Mouse (Mus musculus): ENCODE data around the gene Ints5.

Ints5 gene

DNA sequence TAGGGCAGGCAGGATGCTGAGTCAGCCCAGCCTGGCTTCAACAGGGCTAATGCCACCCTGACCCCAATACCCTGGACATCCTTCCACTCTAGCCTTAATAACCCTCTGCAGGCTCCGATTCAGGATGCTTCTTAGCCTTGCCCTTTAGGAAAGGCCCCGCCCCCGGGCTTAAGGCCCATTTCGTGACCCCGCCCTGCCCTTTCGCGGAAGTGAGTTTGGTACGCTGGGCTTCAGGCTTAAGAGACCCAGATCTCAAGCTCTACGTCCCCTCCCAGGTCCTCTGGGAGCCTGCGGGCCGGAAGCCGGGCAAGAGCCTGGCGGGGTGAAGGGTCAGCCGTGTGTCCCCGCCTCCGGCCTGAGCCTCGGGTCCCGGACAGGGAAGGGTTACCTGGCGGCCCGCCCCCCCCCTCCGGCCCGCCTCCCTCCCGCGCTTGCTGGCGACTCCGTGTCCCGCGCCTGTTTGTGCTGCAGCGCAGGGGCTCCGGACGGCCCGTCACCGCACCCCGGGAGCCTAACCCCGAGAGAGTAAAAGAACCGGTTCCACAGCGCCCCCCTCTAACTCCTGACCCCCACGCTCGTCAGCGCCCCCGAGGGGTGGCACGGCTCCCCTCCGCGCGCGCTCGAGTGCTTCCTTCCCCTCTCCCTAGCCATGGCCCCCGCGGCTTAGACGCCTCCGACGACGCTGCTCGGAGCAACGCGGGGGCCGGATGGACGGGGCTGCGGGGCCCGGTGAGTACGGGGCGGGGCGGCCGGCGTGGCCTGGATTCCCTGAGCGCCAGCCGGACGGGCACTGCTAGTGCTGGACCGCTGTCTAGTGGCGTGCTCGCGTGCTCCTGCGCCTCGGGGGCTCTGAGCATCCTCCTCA, 36.7 kb downstream of the Ints5 start, which contains the start of the genes Rom1 and Eml3:
Gene Rom1, minus strand, starts transcription at position 133 of the 865 bp plus-strand sequence.
Gene Eml3, plus strand, starts transcription at position 329 of the 865 bp plus-strand sequence.
- DNase-seq, result peak; percentile 99

DNA sequence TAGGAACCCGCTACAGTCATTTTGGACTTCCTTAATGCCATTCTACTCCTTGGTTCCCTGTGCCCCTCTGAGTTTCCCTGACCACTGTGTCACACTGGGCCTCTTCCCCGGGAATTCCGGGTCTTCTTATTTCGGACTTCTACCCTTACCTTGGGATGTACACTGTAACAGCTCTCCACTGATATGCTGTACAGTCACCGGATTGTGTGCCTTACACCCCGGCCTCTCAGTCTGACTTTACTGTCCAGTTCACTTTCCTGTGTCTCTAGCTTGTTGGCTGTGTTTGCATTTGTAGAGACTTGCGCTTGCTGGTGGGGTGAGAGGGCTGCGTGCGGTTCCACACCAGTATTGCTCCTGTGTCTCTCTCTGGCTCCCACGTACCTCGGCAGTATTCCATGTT, 37.3 kb downstream of the Ints5 start:
- no peak for DNase-seq

DNA sequence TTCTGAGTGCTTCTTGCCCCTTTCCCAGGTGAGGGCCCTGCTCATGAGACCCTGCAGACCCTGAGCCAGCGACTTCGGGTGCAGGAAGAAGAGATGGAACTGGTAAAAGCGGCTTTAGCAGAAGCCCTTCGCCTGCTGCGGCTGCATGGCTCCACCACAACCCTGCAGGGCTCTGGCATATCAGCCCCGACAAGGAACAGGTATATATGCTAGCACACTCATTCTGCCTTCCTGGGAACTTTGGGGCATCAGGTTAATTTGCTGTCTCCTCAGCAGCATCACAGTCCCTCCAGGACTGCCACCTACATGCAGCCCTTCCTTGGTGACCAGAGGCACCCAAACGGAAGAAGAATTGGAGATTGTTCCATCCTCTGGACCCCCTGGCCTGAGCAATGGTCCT, 38.0 kb downstream of the Ints5 start:
- DNase-seq, result peak; percentile 90

DNA sequence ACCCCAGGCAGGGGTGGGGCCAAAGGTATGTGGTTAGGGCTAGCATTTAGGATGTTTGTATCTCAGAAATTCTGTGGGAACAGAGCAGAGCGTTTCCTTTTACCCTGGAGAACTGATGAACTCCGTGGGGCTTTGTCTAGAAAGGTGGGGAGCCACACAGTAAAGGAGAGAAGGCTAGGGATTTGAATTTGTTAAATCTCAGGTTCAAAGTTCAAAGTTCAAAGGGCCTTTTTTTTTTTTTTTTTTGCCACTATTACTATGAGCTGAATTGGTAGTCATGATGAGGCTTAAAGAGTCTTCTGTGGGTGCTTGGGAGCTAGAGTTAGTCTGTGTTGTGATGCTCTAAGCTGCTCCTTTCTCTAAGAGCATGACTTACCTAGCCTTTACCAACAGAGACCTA, 43.9 kb downstream of the Ints5 start:
- no peak for DNase-seq

DNA sequence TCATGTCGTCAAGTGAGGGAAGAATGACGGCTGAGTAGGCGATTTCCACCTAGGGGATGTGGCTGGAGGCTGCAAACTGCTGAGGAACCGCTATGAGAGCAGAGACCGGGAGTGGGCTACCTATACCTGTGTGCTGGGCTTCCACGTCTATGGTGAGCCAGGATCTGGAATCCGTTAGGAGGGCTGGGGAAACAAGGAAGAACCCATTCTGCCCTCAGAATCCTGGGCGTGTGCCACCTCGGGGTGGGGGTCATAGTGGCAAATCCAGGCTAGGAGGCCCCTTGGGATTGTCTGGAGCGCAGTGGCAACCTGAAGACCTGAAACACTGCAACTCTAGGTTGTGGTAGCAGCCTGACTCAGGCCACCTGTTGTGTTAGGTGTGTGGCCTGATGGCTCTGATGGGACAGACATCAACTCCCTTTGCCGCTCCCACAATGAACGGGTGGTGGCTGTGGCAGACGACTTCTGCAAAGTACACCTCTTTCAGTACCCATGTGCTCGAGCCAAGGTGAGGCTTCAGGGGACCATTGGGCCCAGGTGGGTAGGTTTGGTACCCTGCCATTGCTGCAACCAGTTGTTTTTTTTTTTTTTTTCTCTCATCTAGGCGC, 47.8 kb downstream of the Ints5 start:
- DNase-seq, result peak; percentile 95

DNA sequence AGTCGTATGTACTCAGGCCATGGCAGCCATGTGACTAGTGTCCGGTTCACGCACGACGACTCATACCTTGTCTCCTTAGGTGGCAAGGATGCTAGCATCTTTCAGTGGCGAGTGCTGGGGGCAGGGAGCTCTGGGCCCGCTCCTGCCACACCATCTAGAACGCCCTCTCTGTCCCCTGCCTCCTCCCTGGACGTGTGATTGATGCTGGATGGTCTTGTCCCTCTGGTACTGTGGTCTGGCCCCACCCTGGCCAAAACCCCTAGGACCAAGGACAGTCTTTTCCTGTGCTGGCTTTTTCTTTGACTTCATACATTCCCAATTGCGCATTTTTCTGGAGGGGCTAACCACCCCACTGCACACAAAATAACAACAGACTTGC, 48.3 kb downstream of the Ints5 start:
- DNase-seq, result peak; percentile 95

DNA sequence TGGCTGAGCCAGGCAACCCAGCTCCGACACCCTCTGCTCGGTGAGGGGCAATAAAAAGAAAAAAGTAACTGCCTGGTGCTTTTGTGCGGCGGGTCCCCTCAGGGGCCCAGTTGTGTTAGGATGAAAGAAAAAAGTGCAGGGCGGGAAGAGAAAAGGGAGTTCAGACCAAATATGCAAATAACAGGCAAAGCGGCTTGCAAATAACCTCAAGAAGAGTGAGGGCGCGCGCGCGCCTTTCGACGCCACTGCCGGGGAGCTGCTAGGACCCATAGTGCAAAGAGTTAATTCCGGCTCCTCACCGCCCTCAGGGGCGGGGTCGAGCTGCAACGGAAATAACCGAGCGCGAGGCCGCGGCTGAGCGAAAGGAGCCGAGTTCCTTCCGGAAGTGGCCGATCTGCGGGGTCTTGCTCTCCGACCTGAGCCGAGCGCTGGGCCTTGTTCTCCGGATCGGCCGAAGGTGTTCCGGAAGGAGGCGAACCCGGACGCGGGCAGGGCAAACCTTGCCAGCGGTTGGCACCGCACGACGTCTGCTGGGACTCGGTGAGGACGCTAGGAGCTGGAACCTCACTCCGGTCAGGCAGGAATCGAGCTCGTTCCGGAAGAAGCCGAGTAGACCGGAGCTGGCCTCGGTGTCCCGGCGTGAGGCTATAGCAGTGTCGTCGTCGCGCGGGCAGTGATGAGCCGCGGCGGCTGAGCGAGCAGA, 48.9 kb downstream of the Ints5 start, which contains the start of gene Mta2:
Gene Mta2, plus strand, starts transcription at position 361 of the 703 bp plus-strand sequence.
- DNase-seq, result peak; percentile 99

DNA sequence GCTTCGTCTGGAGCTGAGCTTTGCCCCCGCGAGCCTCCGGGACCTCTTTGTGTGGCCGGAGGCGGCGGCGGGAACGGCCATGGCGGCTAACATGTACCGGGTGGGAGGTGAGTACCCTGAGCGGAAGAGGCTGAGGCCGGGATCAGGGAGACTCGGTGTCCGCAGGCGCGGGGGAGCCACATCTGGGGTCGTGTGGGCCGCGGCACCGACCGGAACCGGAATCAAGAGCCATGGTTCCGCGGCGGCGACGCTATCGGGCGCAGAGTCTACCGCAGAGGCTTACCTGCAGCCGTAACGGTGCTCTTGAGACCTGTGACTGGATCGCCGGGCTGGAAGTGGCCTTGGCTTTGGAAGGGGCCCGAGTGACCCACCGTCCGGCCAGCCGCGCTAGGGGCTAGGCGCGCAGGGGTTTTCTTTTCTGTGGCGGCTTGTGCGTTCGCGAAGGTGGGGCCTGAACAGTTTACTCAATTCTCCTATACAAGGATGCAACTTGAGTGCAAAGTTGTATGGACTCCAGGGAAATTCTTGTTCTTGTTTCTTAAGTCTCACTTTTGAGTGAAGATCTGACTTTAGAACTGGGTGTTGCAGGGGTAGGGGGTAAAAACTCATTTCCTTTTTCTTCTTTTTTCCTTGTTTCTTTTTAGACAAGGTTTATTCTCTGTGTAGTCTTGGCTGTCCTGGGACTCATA, 49.6 kb downstream of the Ints5 start:
- DNase-seq, result no peak

DNA sequence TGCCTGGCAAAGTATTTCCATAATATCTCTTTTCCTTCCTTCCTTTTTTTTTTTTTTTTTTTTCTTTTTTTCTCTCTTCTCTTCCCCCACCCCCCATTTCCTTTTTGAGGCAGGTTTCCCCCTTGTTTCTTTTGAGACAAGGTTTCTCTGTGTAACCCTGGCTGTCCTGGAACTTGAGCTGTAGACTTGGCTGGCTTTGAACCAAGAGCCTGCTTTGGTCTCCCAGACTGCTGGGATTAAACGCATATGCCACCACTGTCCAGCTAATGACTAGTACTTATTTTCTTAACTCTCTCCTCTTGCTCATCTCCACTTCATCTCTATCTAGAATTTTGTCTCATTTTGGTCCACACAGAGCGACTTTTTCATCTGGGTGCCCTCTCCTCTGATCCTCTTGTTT, 50.2 kb downstream of the Ints5 start:
- DNase-seq, result no peak

DNA sequence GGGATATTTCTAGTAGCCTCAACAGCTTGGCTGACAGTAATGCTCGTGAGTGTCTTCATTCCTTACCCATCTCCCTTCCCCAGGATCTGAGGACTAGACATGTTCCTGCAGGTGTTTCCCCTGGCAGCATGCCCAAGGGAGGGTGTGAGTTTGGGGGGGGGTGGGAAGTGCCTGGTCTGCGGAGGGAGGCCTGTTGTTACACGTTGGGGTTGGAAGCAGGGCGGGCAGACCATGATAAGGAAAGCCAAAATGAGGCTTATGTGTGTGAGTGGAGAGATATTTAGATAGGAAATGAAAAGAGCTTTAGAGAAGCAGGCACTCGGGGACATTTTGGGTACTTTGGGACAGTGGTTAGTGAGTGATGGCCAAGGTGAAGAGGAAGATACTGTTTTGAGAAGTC, 51.3 kb downstream of the Ints5 start:
- DNase-seq, result no peak

DNA sequence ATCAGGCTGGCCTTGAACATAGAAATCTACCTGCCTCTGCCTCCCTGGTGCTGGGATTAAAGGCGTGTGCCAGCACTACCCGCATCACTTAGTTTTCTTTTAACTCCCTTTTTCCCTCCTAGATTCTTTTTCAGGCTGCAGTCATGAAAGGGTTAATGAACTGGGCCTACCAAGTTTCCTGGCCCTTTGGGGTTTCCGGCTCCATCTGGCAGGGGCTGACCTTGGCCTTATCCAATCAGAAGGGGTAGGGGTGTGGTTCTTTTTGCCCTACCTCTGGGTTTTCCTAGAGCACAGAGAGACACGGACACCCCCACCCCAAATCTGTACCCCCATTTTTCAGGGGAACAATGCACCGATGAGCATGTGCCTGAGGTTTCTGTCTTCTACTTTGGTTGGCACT, 51.9 kb downstream of the Ints5 start:
- peak; percentile 98 for DNase-seq

DNA sequence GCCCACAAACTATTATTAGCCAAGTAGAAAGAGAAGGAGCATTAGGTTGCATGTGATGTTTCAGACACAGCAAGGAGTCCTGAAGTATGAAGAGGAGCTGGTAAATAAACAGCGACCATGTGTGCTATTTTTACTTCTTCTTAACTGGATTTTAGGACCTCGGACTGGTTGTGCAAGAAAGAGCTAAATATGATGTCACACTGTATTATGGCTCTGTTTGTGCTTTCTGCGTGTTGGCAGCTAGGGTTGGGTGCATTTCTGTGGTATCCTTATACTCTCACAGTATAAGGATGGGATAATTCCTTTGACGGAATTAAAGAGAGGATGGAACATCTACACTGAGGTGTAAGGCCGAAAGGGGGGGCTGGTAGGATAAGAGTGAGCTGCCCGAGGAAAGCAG, 52.4 kb downstream of the Ints5 start:
- no peak for DNase-seq

DNA sequence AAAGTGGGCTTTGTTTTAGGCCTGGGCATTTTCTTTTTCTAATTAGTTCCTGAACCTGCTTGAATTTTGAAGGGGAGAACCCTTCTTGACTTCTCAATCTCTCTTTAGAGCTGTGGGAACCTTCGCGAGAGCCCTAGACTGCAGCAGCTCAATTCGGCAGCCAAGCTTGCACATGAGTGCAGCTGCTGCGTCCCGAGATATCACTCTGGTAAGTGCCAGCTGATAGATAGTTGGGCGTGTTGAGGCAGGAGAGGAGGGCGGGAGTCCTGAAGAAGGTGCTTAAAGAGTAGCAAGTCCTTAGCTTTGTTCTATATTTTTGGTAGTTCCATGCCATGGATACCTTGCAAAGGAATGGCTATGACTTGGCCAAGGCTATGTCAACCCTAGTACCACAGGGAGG, 54.1 kb downstream of the Ints5 start:
- DNase-seq, result no peak

Measured in heart, adult 11 months (tissue).